Mouse (Mus musculus): ENCODE results near the gene Pth1r.

- TF ChIP-seq CTCF (IDR thresholded peaks at IDR 0.05; ENCODE audit: borderline replicate concordance, extremely low read depth, insufficient read depth, insufficient read length) (no peak), POLR2A (IDR thresholded peaks at IDR 0.05; ENCODE audit: borderline replicate concordance, extremely low read depth, insufficient read depth, insufficient read length, poor library complexity, severe bottlenecking) (no peak)
Measured at GRCm38 (mm10) chr9:110687846-110688245, 59.1 kb downstream of the Pth1r start.

Data from brain, embryonic 14.5 days (tissue).